Mouse (Mus musculus): Measurements from ENCODE around the gene Yif1a. TPM values are rescaled to one million over a fixed set of nuclear protein-coding genes. Genes with fewer than 3 reads are reported as not detected.
"Not testable (repeated sequence)": the region's sequence is repeated elsewhere in the genome, so short reads cannot be mapped to it uniquely, and the experiment has no call there.

Yif1a gene
- total RNA-seq, 2 experiments from 2014 or later: 70.4 to 70.8 TPM

GRCm38 (mm10) chr19:5082596-5082995, 5.7 kb upstream of the Yif1a start:
- DNase-seq: no peak
- intact Hi-C loops (cut with DNase I): no loop called here

GRCm38 (mm10) chr19:5083961-5084833, 4.1 kb upstream of the Yif1a start:
- no peak for DNase-seq
- intact Hi-C loops (cut with DNase I): no loop called here

- intact Hi-C loops (cut with DNase I): no loop called here
Observed at GRCm38 (mm10) chr19:5084834-5085144, 3.5 kb upstream of the Yif1a start.

GRCm38 (mm10) chr19:5085145-5085863, 3.0 kb upstream of the Yif1a start, which contains the start of gene Tmem151a:
Gene Tmem151a, minus strand, starts transcription at chr19:5085531.
- DNase-seq: no peak
- intact Hi-C loops (cut with DNase I): no loop called here

More at GRCm38 (mm10) chr19:5084834-5085144, 3.5 kb upstream of the Yif1a start:
- no peak for DNase-seq

- intact Hi-C loops (cut with DNase I): not testable (repeated sequence)
Observed at GRCm38 (mm10) chr19:5086533-5086932, 1.8 kb upstream of the Yif1a start.

GRCm38 (mm10) chr19:5089324-5089723, 986 bp downstream of the Yif1a start:
- intact Hi-C loops (cut with DNase I): loop anchor here (2.0 kb wide), 1 partner anchor 15 kb away; no protein-coding TSS in a partner anchor
- no peak for DNase-seq

More at GRCm38 (mm10) chr19:5086533-5086932, 1.8 kb upstream of the Yif1a start:
- not testable (repeated sequence) for DNase-seq

GRCm38 (mm10) chr19:5092083-5092482, 3.7 kb downstream of the Yif1a start:
- DNase-seq: no peak
- intact Hi-C loops (cut with DNase I): no loop called here

GRCm38 (mm10) chr19:5093481-5094242, 5.3 kb downstream of the Yif1a start:
- DNase-seq: no peak
- intact Hi-C loops (cut with DNase I): loop anchor here (2.0 kb wide), 1 partner anchor 47 kb away; no protein-coding TSS in a partner anchor

- intact Hi-C loops (cut with DNase I): loop anchor here (2.0 kb wide), 1 partner anchor 47 kb away; no protein-coding TSS in a partner anchor
Observed at GRCm38 (mm10) chr19:5094243-5094632, 5.9 kb downstream of the Yif1a start.

GRCm38 (mm10) chr19:5094746-5095417, 6.5 kb downstream of the Yif1a start:
- DNase-seq: no peak

More at GRCm38 (mm10) chr19:5094243-5094632, 5.9 kb downstream of the Yif1a start:
- peak; percentile 91 to 95 for DNase-seq

GRCm38 (mm10) chr19:5095887-5096474, 7.6 kb downstream of the Yif1a start:
- intact Hi-C loops (cut with DNase I): loop anchor here (2.0 kb wide), 1 partner anchor 45 kb away; no protein-coding TSS in a partner anchor
- DNase-seq: no peak

More at GRCm38 (mm10) chr19:5094746-5095417, 6.5 kb downstream of the Yif1a start:
- intact Hi-C loops (cut with DNase I): loop anchor here (2.0 kb wide), 1 partner anchor 46 kb away; no protein-coding TSS in a partner anchor

- DNase-seq: no peak
- intact Hi-C loops (cut with DNase I): no loop called here
Observed at GRCm38 (mm10) chr19:5097521-5098362, 9.4 kb downstream of the Yif1a start.

- intact Hi-C loops (cut with DNase I): no loop called here
- DNase-seq: peak; percentile 73 to 76
Observed at GRCm38 (mm10) chr19:5098363-5099143, 10.2 kb downstream of the Yif1a start, which contains the start of gene Cnih2. Gene Cnih2, minus strand, starts transcription at chr19:5098521.

- DNase-seq: peak in 1 of 2 experiments; percentile 37
Observed at GRCm38 (mm10) chr19:5106074-5106473, 17.7 kb downstream of the Yif1a start.

GRCm38 (mm10) chr19:5106731-5107191, 18.4 kb downstream of the Yif1a start, which contains the start of gene Rab1b:
Gene Rab1b, minus strand, starts transcription at chr19:5107072.
- DNase-seq: peak; percentile 99
- intact Hi-C loops (cut with DNase I): no loop called here

More at GRCm38 (mm10) chr19:5106074-5106473, 17.7 kb downstream of the Yif1a start:
- intact Hi-C loops (cut with DNase I): no loop called here

GRCm38 (mm10) chr19:5107556-5108270, 19.4 kb downstream of the Yif1a start:
- intact Hi-C loops (cut with DNase I): no loop called here

GRCm38 (mm10) chr19:5108271-5108575, 19.9 kb downstream of the Yif1a start:
- DNase-seq: peak in 1 of 2 experiments; percentile 52
- intact Hi-C loops (cut with DNase I): no loop called here

More at GRCm38 (mm10) chr19:5107556-5108270, 19.4 kb downstream of the Yif1a start:
- DNase-seq: no peak

Data from heart, postnatal 14 days (tissue).